Mouse (Mus musculus) kidney, postnatal 0 days (tissue): Measurements from ENCODE around the gene Alox8. TPM values are rescaled to one million over a fixed set of nuclear protein-coding genes. Genes with fewer than 3 reads are reported as not detected.

Experiments
- ATAC-seq: fragments of 200-750 bp; cut with Nextera tagmentation; replicated peaks from 2 replicates; pipeline ENCODE4 v1.8.0; 2017; ENCODE audit warnings: low read depth, moderate number of reproducible peaks, moderate TSS enrichment, moderate library complexity; ENCODE audit not compliant: low FRiP score
- DNase-seq: peaks from one replicate; pipeline ENCODE4 v3.0.0-alpha.2; 2016; ENCODE audit warnings: low spot score
- H3K27ac ChIP-seq: fragments of 300-500 bp; sonication (generic); 2 replicates; pipeline ENCODE4 v1.5.1; 2014; ENCODE audit warnings: mild to moderate bottlenecking
- H3K27me3 ChIP-seq: fragments of 300-500 bp; sonication (generic); 2 replicates; pipeline ENCODE4 v1.6.1; 2014; ENCODE audit warnings: low read length, mixed read lengths; ENCODE audit not compliant: insufficient read depth
- H3K36me3 ChIP-seq: fragments of 300-500 bp; sonication (generic); 2 replicates; pipeline ENCODE4 v1.6.1; 2014; ENCODE audit warnings: low read length, mixed read lengths; ENCODE audit not compliant: insufficient read depth
- H3K4me1 ChIP-seq: fragments of 300-500 bp; sonication (generic); replicated peaks from 2 replicates; pipeline ENCODE4 v1.6.1; 2014; ENCODE audit warnings: antibody characterized with exemption, low read length, mixed read lengths; ENCODE audit not compliant: insufficient read depth
- H3K4me2 ChIP-seq: fragments of 300-500 bp; sonication (generic); 2 replicates; pipeline ENCODE4 v1.6.1; 2014; ENCODE audit warnings: mild to moderate bottlenecking, low read length, moderate library complexity, mixed read lengths
- H3K4me3 ChIP-seq: fragments of 300-500 bp; sonication (generic); replicated peaks from 2 replicates; pipeline ENCODE4 v1.5.1; 2014; ENCODE audit warnings: low read depth, low read length
- H3K9ac ChIP-seq: fragments of 300-500 bp; sonication (generic); 2 replicates; pipeline ENCODE4 v1.6.1; 2014; ENCODE audit warnings: low read depth, low read length
- H3K9me3 ChIP-seq: fragments of 300-500 bp; sonication (generic); replicated peaks from 2 replicates; pipeline ENCODE4 v1.6.1; 2016; ENCODE audit warnings: low read length, inconsistent platforms, mixed read lengths
- CTCF ChIP-seq: IDR thresholded peaks from 2 replicates; pipeline ENCODE4 v1.5.1; 2016; ENCODE audit warnings: antibody characterized with exemption, low read depth, mild to moderate bottlenecking, moderate library complexity
- WGBS: fragments of 180-500 bp; shearing (Covaris S2); extraction: QIAGEN DNeasy Blood & Tissue Kit; methylation state at CpG from one replicate; pipeline ENCODE4 v1.1.7; 2014; 5-methylcytosine and 5-hydroxymethylcytosine counted together
- polyA plus RNA-seq: library from polyadenylated mRNA; unstranded; fragments of >200 nt; fragmentation: Nextera tagmentation; extraction: Ambion mirVana; gene quantifications from 2 replicates; pipeline ENCODE4 v1.2.1, GENCODE M21; 2015

Alox8 gene
- polyA plus RNA-seq, 1 experiment from 2014 or later: 0.61 TPM

- Histone ChIP-seq H3K9ac (no peak overlapping the region), H3K4me3 (no peak overlapping the region), H3K4me1 (no peaks in the 10 kb centered on the region), H3K27ac (no peak overlapping the region), H3K36me3 (no peaks in the 10 kb centered on the region), H3K27me3 (peaks cover 11% of the 10 kb centered on the region), H3K9me3 (no peaks in the 10 kb centered on the region), H3K4me2 (no peak overlapping the region)
- TF ChIP-seq CTCF: peak; percentile 92
- ATAC-seq: no peak
- peak; percentile 74 for DNase-seq
- WGBS: 2% methylated on average over 1 of the region's 1 CpGs
Measured at GRCm38 (mm10) chr11:69192840-69193239, 4.8 kb downstream of the Alox8 start.

GRCm38 (mm10) chr11:69185936-69186335, 11.7 kb downstream of the Alox8 start:
- Histone ChIP-seq H3K4me2 (no peak overlapping the region), H3K9me3 (no peaks in the 10 kb centered on the region), H3K9ac (no peak overlapping the region), H3K4me3 (no peak overlapping the region), H3K4me1 (no peaks in the 10 kb centered on the region), H3K36me3 (no peaks in the 10 kb centered on the region), H3K27me3 (no peaks in the 10 kb centered on the region), H3K27ac (no peak overlapping the region)
- no peak for TF ChIP-seq CTCF
- ATAC-seq: no peak
- 79% methylated on average over 6 of the region's 6 CpGs for WGBS
- DNase-seq: no peak

DNA sequence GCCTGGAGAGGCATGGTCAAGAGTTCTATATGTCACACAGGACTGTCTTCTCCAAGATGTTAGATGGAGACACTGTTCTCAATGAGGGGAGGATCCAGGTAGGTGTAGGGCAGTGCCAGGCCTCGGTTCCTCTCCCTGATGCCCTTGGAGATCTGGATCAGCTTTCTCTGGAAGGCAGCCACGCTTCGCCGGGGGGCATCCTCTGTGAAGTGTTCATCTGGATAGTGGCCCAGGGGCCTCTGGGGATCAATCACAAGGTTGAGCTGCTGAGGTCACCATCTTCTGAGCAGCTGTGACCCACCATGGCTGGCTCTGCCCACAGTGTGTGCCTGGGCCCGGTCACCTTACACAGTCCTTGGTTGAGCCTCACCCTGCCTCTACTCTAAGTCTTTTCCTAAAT, 12.6 kb downstream of the Alox8 start:
- WGBS: 70% methylated on average over 5 of the region's 5 CpGs
- ATAC-seq (no peak), DNase-seq (no peak)
- Histone ChIP-seq H3K4me3 (no peak overlapping the region), H3K27me3 (no peaks in the 10 kb centered on the region), H3K27ac (no peak overlapping the region), H3K9ac (no peak overlapping the region), H3K4me1 (no peaks in the 10 kb centered on the region), H3K36me3 (no peaks in the 10 kb centered on the region), H3K9me3 (no peaks in the 10 kb centered on the region), H3K4me2 (no peak overlapping the region)
- TF ChIP-seq CTCF: no peak

GRCm38 (mm10) chr11:69180120-69180519, 17.5 kb downstream of the Alox8 start:
- no peak overlapping the region for H3K9ac ChIP-seq
- 84% methylated on average over 4 of the region's 4 CpGs for WGBS
- H3K27ac ChIP-seq: no peak overlapping the region
- H3K36me3 ChIP-seq: no peaks in the 10 kb centered on the region
- H3K9me3 ChIP-seq: no peaks in the 10 kb centered on the region
- TF ChIP-seq CTCF: peak; percentile 18; the same call in 1 of the 2 replicates
- no peak overlapping the region for H3K4me2 ChIP-seq
- DNase-seq (no peak), ATAC-seq (no peak)
- no peak overlapping the region for H3K4me3 ChIP-seq
- no peaks in the 10 kb centered on the region for H3K27me3 ChIP-seq
- no peaks in the 10 kb centered on the region for H3K4me1 ChIP-seq

- no peak overlapping the region for H3K4me2 ChIP-seq
- H3K4me3 ChIP-seq: no peak overlapping the region
- ATAC-seq (no peak), DNase-seq (no peak)
- no peak overlapping the region for H3K9ac ChIP-seq
- H3K9me3 ChIP-seq: no peaks in the 10 kb centered on the region
- 57% methylated on average over 3 of the region's 3 CpGs for WGBS
- H3K4me1 ChIP-seq: no peaks in the 10 kb centered on the region
- TF ChIP-seq CTCF: no peak
- no peaks in the 10 kb centered on the region for H3K27me3 ChIP-seq
- no peak overlapping the region for H3K27ac ChIP-seq
- H3K36me3 ChIP-seq: no peaks in the 10 kb centered on the region
Measured at GRCm38 (mm10) chr11:69179512-69179911, 18.1 kb downstream of the Alox8 start.

GRCm38 (mm10) chr11:69178525-69178924, 19.1 kb downstream of the Alox8 start:
- Histone ChIP-seq H3K9me3 (no peaks in the 10 kb centered on the region), H3K27ac (no peak overlapping the region), H3K4me2 (no peak overlapping the region), H3K36me3 (no peaks in the 10 kb centered on the region), H3K4me1 (no peaks in the 10 kb centered on the region), H3K27me3 (no peaks in the 10 kb centered on the region), H3K4me3 (no peak overlapping the region), H3K9ac (no peak overlapping the region)
- ATAC-seq: no peak
- no peak for TF ChIP-seq CTCF
- 83% methylated on average over 3 of the region's 3 CpGs for WGBS
- DNase-seq: no peak

DNA sequence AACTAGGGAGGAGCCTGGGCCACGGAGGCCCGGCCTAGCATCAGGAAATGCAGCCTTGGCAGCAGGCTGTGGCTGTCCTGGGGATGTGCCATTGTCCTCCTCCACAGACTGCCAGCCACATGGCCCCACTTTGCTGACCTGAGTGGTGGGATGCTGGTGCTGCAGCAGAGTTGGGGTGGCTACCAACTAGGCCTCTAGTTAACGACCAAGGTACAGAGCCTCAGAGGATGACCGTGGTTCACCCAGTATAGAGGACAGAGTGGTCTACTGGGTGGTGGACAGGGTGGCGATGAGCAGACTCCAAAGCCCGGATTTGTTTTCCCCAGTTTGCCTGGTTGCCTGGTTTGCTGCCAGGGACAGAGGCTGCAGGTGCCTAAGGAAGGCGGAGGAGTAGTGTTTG, 22.9 kb downstream of the Alox8 start:
- WGBS: 76% methylated on average over 7 of the region's 7 CpGs
- Histone ChIP-seq H3K36me3 (no peaks in the 10 kb centered on the region), H3K9me3 (no peaks in the 10 kb centered on the region), H3K27ac (no peak overlapping the region), H3K4me1 (no peaks in the 10 kb centered on the region), H3K9ac (no peak overlapping the region), H3K27me3 (no peaks in the 10 kb centered on the region), H3K4me3 (no peak overlapping the region), H3K4me2 (no peak overlapping the region)
- no peak for DNase-seq
- ATAC-seq: no peak
- no peak for TF ChIP-seq CTCF
